Mouse (Mus musculus): ENCODE data around the gene Enox2.

- TF ChIP-seq CTCF (IDR thresholded peaks at IDR 0.05; ENCODE audit: control insufficient read depth, insufficient read depth, insufficient read length) (no peak), MAX (IDR thresholded peaks at IDR 0.05) (no peak), MYOG (IDR thresholded peaks at IDR 0.05; ENCODE audit: control insufficient read depth, extremely low read depth, insufficient read length) (no peak)
Observed at GRCm38 (mm10) chrX:49154280-49154679, 133.8 kb downstream of the Enox2 start.

Measured in C2C12 (cell line).